Mouse (Mus musculus): ENCODE measurements around the gene Atp8b2. TPM values are rescaled to one million over a fixed set of nuclear protein-coding genes. Genes with fewer than 3 reads are reported as not detected.

Atp8b2 gene
- total RNA-seq (2021), result 10 to 100 TPM; 14.7 to 14.9 TPM
- long read RNA-seq, experiment 1, full-length matches to known transcripts, result 3 of 4 reads
- long read RNA-seq, experiment 1, partial matches to known transcripts, result 0 of 4 reads
- long read RNA-seq, experiment 1, other reads (novel, unspliced or antisense), result 1 of 4 reads
- long read RNA-seq, experiment 2, full-length matches to known transcripts, result 2 of 3 reads
- long read RNA-seq, experiment 2, partial matches to known transcripts, result 0 of 3 reads
- long read RNA-seq, experiment 2, other reads (novel, unspliced or antisense), result 1 of 3 reads

GRCm38 (mm10) chr3:89963221-89963763 lies at the start of gene Atp8b2:
Gene Atp8b2 (minus strand): TSS chr3:89963508.
- peak; percentile 68 to 75 for DNase-seq

GRCm38 (mm10) chr3:90010291-90010690 lies 47.0 kb upstream of the Atp8b2 start:
- no peak for DNase-seq

GRCm38 (mm10) chr3:90004091-90004796 lies 40.9 kb upstream of the Atp8b2 start:
- no peak for DNase-seq

- DNase-seq, result no peak
Observed at GRCm38 (mm10) chr3:89999830-90000229, 36.5 kb upstream of the Atp8b2 start.

GRCm38 (mm10) chr3:89999090-89999489 lies 35.8 kb upstream of the Atp8b2 start:
- DNase-seq, result no peak

GRCm38 (mm10) chr3:89998612-89999054 lies 35.3 kb upstream of the Atp8b2 start, which contains the start of gene Hax1:
Gene Hax1 (minus strand): TSS chr3:89998780.
- DNase-seq, result peak; percentile 95 to 97

GRCm38 (mm10) chr3:89997791-89998495 lies 34.6 kb upstream of the Atp8b2 start:
- DNase-seq, result peak in 1 of 2 experiments; percentile 7

GRCm38 (mm10) chr3:89994807-89995515 lies 31.7 kb upstream of the Atp8b2 start:
- DNase-seq, result no peak

GRCm38 (mm10) chr3:89987822-89988221 lies 24.5 kb upstream of the Atp8b2 start:
- no peak for DNase-seq

- no peak for DNase-seq
Observed at GRCm38 (mm10) chr3:89987211-89987610, 23.9 kb upstream of the Atp8b2 start.

- no peak for DNase-seq
Observed at GRCm38 (mm10) chr3:89982426-89982825, 19.1 kb upstream of the Atp8b2 start.

- no peak for DNase-seq
Observed at GRCm38 (mm10) chr3:89976859-89977258, 13.6 kb upstream of the Atp8b2 start.

- DNase-seq, result no peak
Observed at GRCm38 (mm10) chr3:89968509-89968908, 5.2 kb upstream of the Atp8b2 start.

- no peak for DNase-seq
Observed at GRCm38 (mm10) chr3:89966946-89967345, 3.6 kb upstream of the Atp8b2 start.

- no peak for DNase-seq
Observed at GRCm38 (mm10) chr3:89965972-89966371, 2.7 kb upstream of the Atp8b2 start.

GRCm38 (mm10) chr3:89965557-89965956 lies 2.2 kb upstream of the Atp8b2 start:
- DNase-seq, result no peak

GRCm38 (mm10) chr3:89963926-89964739 lies 825 bp upstream of the Atp8b2 start:
- peak; percentile 76 to 80 for DNase-seq

- DNase-seq, result no peak
Observed at GRCm38 (mm10) chr3:89962751-89963220, 522 bp downstream of the Atp8b2 start.

- peak; percentile 61 to 70 for DNase-seq
Observed at GRCm38 (mm10) chr3:89962059-89962750, 1.1 kb downstream of the Atp8b2 start.

GRCm38 (mm10) chr3:89961436-89961835 lies 1.9 kb downstream of the Atp8b2 start:
- peak in 1 of 2 experiments; percentile 26 for DNase-seq

All from heart, adult 18-20 months (tissue).